Mouse (Mus musculus) stomach, postnatal 0 days (tissue): ENCODE measurements around the gene Scaf4. TPM values are rescaled to one million over a fixed set of nuclear protein-coding genes. Genes with fewer than 3 reads are reported as not detected.
"Not testable (repeated sequence)": the region's sequence is repeated elsewhere in the genome, so short reads cannot be mapped to it uniquely, and the experiment has no call there.

Experiments used
- ATAC-seq: fragments of 200-750 bp; cut with Nextera tagmentation; 2 replicates; pipeline ENCODE4 v1.8.0; 2017; ENCODE audit not compliant: low FRiP score, low TSS enrichment
- DNase-seq: peaks from one replicate; pipeline ENCODE4 v3.0.0-alpha.2; 2016; ENCODE audit warnings: low spot score
- H3K27ac ChIP-seq: fragments of 300-500 bp; sonication (generic); replicated peaks from 2 replicates; pipeline ENCODE4 v1.5.1; 2014; ENCODE audit warnings: mild to moderate bottlenecking, control low read depth
- H3K27me3 ChIP-seq: fragments of 300-500 bp; sonication (generic); 2 replicates; pipeline ENCODE4 v1.6.1; 2014; ENCODE audit warnings: low read length; ENCODE audit not compliant: control insufficient read depth, insufficient read depth
- H3K36me3 ChIP-seq: fragments of 300-500 bp; sonication (generic); 2 replicates; pipeline ENCODE4 v1.6.1; 2014; ENCODE audit warnings: low read length, mixed read lengths; ENCODE audit not compliant: control insufficient read depth, insufficient read depth
- H3K4me1 ChIP-seq: fragments of 300-500 bp; sonication (generic); replicated peaks from 2 replicates; pipeline ENCODE4 v1.6.1; 2014; ENCODE audit warnings: antibody characterized with exemption; ENCODE audit not compliant: control insufficient read depth, insufficient read depth
- H3K4me2 ChIP-seq: fragments of 300-500 bp; sonication (generic); replicated peaks from 2 replicates; pipeline ENCODE4 v1.6.1; 2014; ENCODE audit warnings: low read depth, mild to moderate bottlenecking, control low read depth, moderate library complexity
- H3K4me3 ChIP-seq: fragments of 300-500 bp; sonication (generic); 2 replicates; pipeline ENCODE4 v1.5.1; 2014; ENCODE audit warnings: low read depth, low read length, control low read depth
- H3K9ac ChIP-seq: fragments of 300-500 bp; sonication (generic); 2 replicates; pipeline ENCODE4 v1.6.1; 2014; ENCODE audit warnings: mild to moderate bottlenecking, low read length, control low read depth, mixed read lengths
- H3K9me3 ChIP-seq: fragments of 300-500 bp; sonication (generic); 2 replicates; pipeline ENCODE4 v1.6.1; 2016; ENCODE audit warnings: low read length; ENCODE audit not compliant: control insufficient read depth
- CTCF ChIP-seq: IDR thresholded peaks from 2 replicates; pipeline ENCODE4 v1.5.1; 2016; ENCODE audit warnings: antibody characterized with exemption, low read depth, mild to moderate bottlenecking, moderate library complexity
- EP300 ChIP-seq: optimal IDR thresholded peaks from 2 replicates; pipeline ENCODE3; 2016; ENCODE audit warnings: antibody characterized with exemption
- WGBS: fragments of 180-500 bp; shearing (Covaris S2); extraction: QIAGEN DNeasy Blood & Tissue Kit; methylation state at CpG from one replicate; pipeline ENCODE4 v1.1.7; 2014; 5-methylcytosine and 5-hydroxymethylcytosine counted together
- polyA plus RNA-seq: library from polyadenylated mRNA; unstranded; fragments of >200 nt; fragmentation: Nextera tagmentation; extraction: Ambion mirVana; gene quantifications from 2 replicates; pipeline ENCODE4 v1.2.1, GENCODE M21; 2015

The Scaf4 gene
- polyA plus RNA-seq, 1 experiment from 2014 or later = 8.3 TPM

GRCm38 (mm10) chr16:90259623-90260022, 24.7 kb downstream of the Scaf4 start:
- Histone ChIP-seq H3K9ac (no peak overlapping the region), H3K9me3 (no peaks in the 10 kb centered on the region), H3K4me3 (no peak overlapping the region), H3K27me3 (no peaks in the 10 kb centered on the region), H3K27ac (no peak overlapping the region), H3K36me3 (peaks cover 9% of the 10 kb centered on the region; the same call in 1 of the 2 replicates), H3K4me2 (no peak overlapping the region), H3K4me1 (no peaks in the 10 kb centered on the region)
- no peak for DNase-seq
- no peak for ATAC-seq
- 78% methylated on average over 5 of the region's 5 CpGs for WGBS
- TF ChIP-seq CTCF (no peak), EP300 (no peak)

DNA sequence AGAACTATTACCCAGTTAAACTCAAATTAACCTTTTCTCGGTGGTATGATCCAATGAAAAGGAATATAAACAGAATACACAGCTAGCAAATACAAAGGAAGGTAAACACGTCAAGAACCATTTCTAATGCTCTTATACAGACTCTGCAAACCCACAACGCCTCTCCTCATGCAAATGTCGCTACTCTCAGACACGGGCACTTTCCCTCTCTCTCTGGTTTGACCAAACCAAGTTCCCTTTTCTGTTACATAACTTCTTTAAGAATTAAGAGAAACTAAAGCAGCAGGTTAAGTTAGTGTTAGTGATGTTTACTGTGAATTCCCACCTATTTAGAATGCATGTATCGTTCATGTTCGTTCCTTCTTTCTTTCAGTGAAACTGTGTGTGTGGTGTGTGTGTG, 25.4 kb downstream of the Scaf4 start:
- H3K9me3 ChIP-seq = no peaks in the 10 kb centered on the region
- no peaks in the 10 kb centered on the region for H3K4me1 ChIP-seq
- no peak overlapping the region for H3K27ac ChIP-seq
- ATAC-seq (no peak), DNase-seq (no peak)
- H3K4me2 ChIP-seq = no peak overlapping the region
- no peaks in the 10 kb centered on the region for H3K27me3 ChIP-seq
- no peak overlapping the region for H3K9ac ChIP-seq
- 77% methylated on average over 7 of the region's 7 CpGs for WGBS
- peaks cover 9% of the 10 kb centered on the region; the same call in 1 of the 2 replicates for H3K36me3 ChIP-seq
- no peak for TF ChIP-seq CTCF
- no peak for TF ChIP-seq EP300
- H3K4me3 ChIP-seq = no peak overlapping the region

- peaks cover 23% of the 10 kb centered on the region for H3K36me3 ChIP-seq
- 88% methylated on average over 2 of the region's 2 CpGs for WGBS
These were observed 31.8 kb downstream of the Scaf4 start for GRCm38 (mm10) chr16:90252521-90252920.

GRCm38 (mm10) chr16:90251256-90251655, 33.0 kb downstream of the Scaf4 start:
- 89% methylated on average over 3 of the region's 3 CpGs for WGBS
- DNase-seq, H3K4me3 ChIP-seq, ATAC-seq, H3K4me1 ChIP-seq, H3K4me2 ChIP-seq, H3K27ac ChIP-seq, H3K27me3 ChIP-seq, H3K9me3 ChIP-seq, H3K9ac ChIP-seq: not testable (repeated sequence)
- peaks cover 20% of the 10 kb centered on the region for H3K36me3 ChIP-seq

More at GRCm38 (mm10) chr16:90252521-90252920, 31.8 kb downstream of the Scaf4 start:
- H3K9ac ChIP-seq = no peak overlapping the region
- no peak overlapping the region for H3K4me3 ChIP-seq
- H3K27me3 ChIP-seq = no peaks in the 10 kb centered on the region
- TF ChIP-seq CTCF = no peak
- TF ChIP-seq EP300 = no peak
- H3K9me3 ChIP-seq = no peaks in the 10 kb centered on the region
- H3K27ac ChIP-seq = no peak overlapping the region
- H3K4me2 ChIP-seq = no peak overlapping the region
- DNase-seq = no peak
- H3K4me1 ChIP-seq = no peaks in the 10 kb centered on the region
- ATAC-seq = no peak

DNA sequence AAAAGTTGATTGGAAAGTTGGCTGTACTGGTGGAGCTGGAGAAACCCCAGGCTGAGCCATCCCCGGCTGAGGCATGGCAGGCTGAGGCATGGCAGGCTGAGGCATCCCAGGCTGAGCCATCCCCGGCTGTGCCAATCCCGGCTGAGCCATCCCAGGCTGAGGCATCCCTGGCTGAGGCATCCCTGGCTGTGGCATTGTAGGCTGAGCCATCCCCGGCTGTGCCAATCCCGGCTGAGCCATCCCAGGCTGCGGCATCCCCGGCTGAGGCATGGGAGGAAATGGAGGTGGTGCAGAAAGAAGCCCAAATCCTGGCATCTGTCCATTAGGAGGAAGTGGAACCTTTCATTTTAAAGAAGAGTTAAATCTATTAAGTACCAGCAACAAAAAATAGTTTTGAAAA, 34.2 kb downstream of the Scaf4 start:
- H3K4me1 ChIP-seq = no peaks in the 10 kb centered on the region
- no peak overlapping the region for H3K4me3 ChIP-seq
- H3K27me3 ChIP-seq = no peaks in the 10 kb centered on the region
- WGBS = 96% methylated on average over 7 of the region's 7 CpGs
- DNase-seq (no peak), ATAC-seq (no peak)
- no peak overlapping the region for H3K9ac ChIP-seq
- H3K4me2 ChIP-seq = no peak overlapping the region
- no peak for TF ChIP-seq CTCF
- no peak for TF ChIP-seq EP300
- H3K27ac ChIP-seq = no peak overlapping the region
- H3K9me3 ChIP-seq = no peaks in the 10 kb centered on the region
- peaks cover 24% of the 10 kb centered on the region for H3K36me3 ChIP-seq

GRCm38 (mm10) chr16:90242426-90243304, 41.6 kb downstream of the Scaf4 start:
- no peak overlapping the region for H3K4me3 ChIP-seq
- H3K4me2 ChIP-seq = no peak overlapping the region
- H3K27ac ChIP-seq = no peak overlapping the region
- no peaks in the 10 kb centered on the region for H3K27me3 ChIP-seq
- H3K36me3 ChIP-seq = peaks cover 24% of the 10 kb centered on the region
- TF ChIP-seq EP300 (no peak), CTCF (no peak)
- ATAC-seq (no peak), DNase-seq (no peak)
- WGBS = 71% methylated on average over 17 of the region's 17 CpGs
- H3K9ac ChIP-seq = no peak overlapping the region
- H3K9me3 ChIP-seq = no peaks in the 10 kb centered on the region
- H3K4me1 ChIP-seq = no peaks in the 10 kb centered on the region
